Mouse (Mus musculus) kidney, embryonic 15.5 days (tissue): ENCODE results near the gene Nyap1. TPM values are rescaled to one million over a fixed set of nuclear protein-coding genes. Genes with fewer than 3 reads are reported as not detected.

ENCODE experiments used
- ATAC-seq: fragments of 200-750 bp; cut with Nextera tagmentation; replicated peaks from 2 replicates; pipeline ENCODE4 v1.8.0; 2017; ENCODE audit warnings: moderate TSS enrichment; ENCODE audit not compliant: low FRiP score
- H3K27ac ChIP-seq: fragments of 300-500 bp; sonication (generic); 2 replicates; pipeline ENCODE4 v1.5.1; 2015; ENCODE audit warnings: mild to moderate bottlenecking, inconsistent platforms
- H3K27me3 ChIP-seq: fragments of 300-500 bp; sonication (generic); 2 replicates; pipeline ENCODE4 v1.6.1; 2015; ENCODE audit warnings: inconsistent platforms
- H3K36me3 ChIP-seq: fragments of 300-500 bp; sonication (generic); 2 replicates; pipeline ENCODE4 v1.6.1; 2015; ENCODE audit warnings: inconsistent platforms
- H3K4me1 ChIP-seq: fragments of 300-500 bp; sonication (generic); 2 replicates; pipeline ENCODE4 v1.6.1; 2015; ENCODE audit warnings: inconsistent platforms
- H3K4me2 ChIP-seq: fragments of 300-500 bp; sonication (generic); 2 replicates; pipeline ENCODE4 v1.6.1; 2015; ENCODE audit warnings: moderate library complexity, mild to moderate bottlenecking, inconsistent platforms
- H3K4me3 ChIP-seq: fragments of 300-500 bp; sonication (generic); replicated peaks from 2 replicates; pipeline ENCODE4 v1.5.1; 2015; ENCODE audit warnings: mild to moderate bottlenecking, inconsistent platforms
- H3K9ac ChIP-seq: fragments of 300-500 bp; sonication (generic); 2 replicates; pipeline ENCODE4 v1.6.1; 2015; ENCODE audit warnings: mild to moderate bottlenecking, inconsistent platforms
- H3K9me3 ChIP-seq: fragments of 300-500 bp; sonication (generic); replicated peaks from 2 replicates; pipeline ENCODE4 v1.6.1; 2016; ENCODE audit warnings: inconsistent platforms
- WGBS: fragments of 180-500 bp; shearing (Covaris S2); methylation state at CpG from one replicate; pipeline ENCODE4 v1.1.7; 2015; ENCODE audit warnings: mixed read lengths; 5-methylcytosine and 5-hydroxymethylcytosine counted together
- polyA plus RNA-seq: library from polyadenylated mRNA; unstranded; fragments of >200 nt; fragmentation: Nextera tagmentation; extraction: Ambion mirVana; gene quantifications from 2 replicates; pipeline ENCODE4 v1.2.1, GENCODE M21; 2015

The Nyap1 gene
- polyA plus RNA-seq, 1 experiment from 2014 or later, result 1.8 TPM

- H3K4me2 ChIP-seq, result peak overlapping the region; percentile 95
- peaks cover 25% of the 10 kb centered on the region for H3K4me1 ChIP-seq
- peaks cover 6% of the 10 kb centered on the region; the same call in 1 of the 2 replicates for H3K36me3 ChIP-seq
- no peaks in the 10 kb centered on the region for H3K9me3 ChIP-seq
- peaks cover 3% of the 10 kb centered on the region; the same call in 1 of the 2 replicates for H3K27me3 ChIP-seq
- WGBS, result 7% methylated on average over 28 of the region's 28 CpGs
- peak overlapping the region; percentile 65 for H3K9ac ChIP-seq
- ATAC-seq, result peak; percentile 7
- H3K4me3 ChIP-seq, result peak overlapping the region; percentile 80
- H3K27ac ChIP-seq, result peak overlapping the region; percentile 85
Measured at GRCm38 (mm10) chr5:137683388-137684293, 57.8 kb downstream of the Nyap1 start.

DNA sequence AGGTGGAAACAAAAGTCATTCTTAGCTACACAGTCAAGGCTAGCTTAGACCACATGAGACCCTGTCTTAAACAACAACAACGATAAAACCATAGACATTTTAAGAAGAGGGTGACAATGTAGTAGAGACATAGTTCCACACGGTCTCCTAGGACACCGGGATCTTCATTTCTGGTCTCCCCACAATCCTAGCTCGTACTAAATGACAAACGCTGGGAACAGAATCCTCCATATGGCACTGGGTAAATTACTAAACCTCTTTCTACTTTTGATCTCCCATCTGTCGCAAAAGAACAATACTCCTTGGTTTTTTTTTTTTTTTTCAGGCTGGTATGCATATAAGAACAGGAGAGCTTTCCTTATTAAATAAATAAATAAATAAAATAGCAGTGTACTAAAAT, 58.9 kb downstream of the Nyap1 start:
- Histone ChIP-seq H3K9me3 (no peaks in the 10 kb centered on the region), H3K27ac (no peak overlapping the region), H3K27me3 (peaks cover 3% of the 10 kb centered on the region; the same call in 1 of the 2 replicates), H3K4me3 (no peak overlapping the region), H3K4me2 (no peak overlapping the region; the same call in 1 of the 2 replicates), H3K4me1 (peaks cover 25% of the 10 kb centered on the region), H3K36me3 (peaks cover 9% of the 10 kb centered on the region; the same call in 1 of the 2 replicates), H3K9ac (no peak overlapping the region)
- 86% methylated on average over 6 of the region's 6 CpGs for WGBS
- no peak for ATAC-seq

Other genes with a start within 250 kb of the Nyap1 start
- gene Pop7, start 239.1 kb downstream of the Nyap1 start, polyA plus RNA-seq, result 55.9 and 57.7 TPM in 2 replicates
- gene Gigyf1, start 223.1 kb downstream of the Nyap1 start, polyA plus RNA-seq, result 13.2 and 14.7 TPM in 2 replicates
- 0.45 TPM in 1 of 2 replicates, not detected in the other for gene Epo, start 208.4 kb downstream of the Nyap1 start, polyA plus RNA-seq
- 337 and 348 TPM in 2 replicates for gene Gnb2, start 208.1 kb downstream of the Nyap1 start, polyA plus RNA-seq
- gene Actl6b, start 188.1 kb downstream of the Nyap1 start, polyA plus RNA-seq, result 0.40 and 1.8 TPM in 2 replicates
- 0.42 and 0.99 TPM in 2 replicates for gene Tfr2, start 171.8 kb downstream of the Nyap1 start, polyA plus RNA-seq
- 26.6 and 30.2 TPM in 2 replicates for gene Mospd3, start 140.5 kb downstream of the Nyap1 start, polyA plus RNA-seq
- gene Pcolce, start 127.8 kb downstream of the Nyap1 start, polyA plus RNA-seq, result 135 and 139 TPM in 2 replicates
- gene Fbxo24, start 112.6 kb downstream of the Nyap1 start, polyA plus RNA-seq, result 0.16 and 0.17 TPM in 2 replicates
- 47.4 and 50.6 TPM in 2 replicates for gene Lrch4, start 112.5 kb downstream of the Nyap1 start, polyA plus RNA-seq
- 10.4 and 13.1 TPM in 2 replicates for gene Gm20605, start 112.4 kb downstream of the Nyap1 start, polyA plus RNA-seq
- 8.2 and 10.5 TPM in 2 replicates for gene Sap25, start 100.3 kb downstream of the Nyap1 start, polyA plus RNA-seq
- gene Irs3, start 95.9 kb downstream of the Nyap1 start, polyA plus RNA-seq, result 0.80 and 0.82 TPM in 2 replicates
- 18.9 and 23.1 TPM in 2 replicates for gene Agfg2, start 56.9 kb downstream of the Nyap1 start, polyA plus RNA-seq
- 111 and 126 TPM in 2 replicates for gene Tsc22d4, start 4.1 kb upstream of the Nyap1 start, polyA plus RNA-seq
- 25.9 and 33.2 TPM in 2 replicates for gene Ppp1r35, start 37.2 kb upstream of the Nyap1 start, polyA plus RNA-seq
- 9.2 and 10.4 TPM in 2 replicates for gene Mepce, start 46.0 kb upstream of the Nyap1 start, polyA plus RNA-seq
- gene Zcwpw1, start 46.2 kb upstream of the Nyap1 start, polyA plus RNA-seq, result 26.6 and 31.8 TPM in 2 replicates
- gene Pilra, start 94.7 kb upstream of the Nyap1 start, polyA plus RNA-seq, result 1.3 and 2.4 TPM in 2 replicates
- 0.33 and 0.66 TPM in 2 replicates for gene Pilrb1, start 116.5 kb upstream of the Nyap1 start, polyA plus RNA-seq
- 0.54 and 1.1 TPM in 2 replicates for gene Pilrb2, start 130.2 kb upstream of the Nyap1 start, polyA plus RNA-seq
- gene Cyp3a13, start 180.0 kb upstream of the Nyap1 start, polyA plus RNA-seq, result 0.06 and 0.10 TPM in 2 replicates
- 0.05 TPM in 1 of 2 replicates, not detected in the other for gene Gjc3, start 221.5 kb upstream of the Nyap1 start, polyA plus RNA-seq
- not detected in 2 replicates for gene Azgp1, start 239.9 kb upstream of the Nyap1 start, polyA plus RNA-seq